Mouse (Mus musculus) embryo, embryonic 11 days (tissue): ENCODE results near the gene Plppr2.
A peak's percentile ranks its signal among the peaks of the same experiment; 100 is the strongest.

Experiments
- DNase-seq: peaks from one replicate; pipeline ENCODE4 v3.0.0-alpha.2; 2015

The Plppr2 gene

DNA sequence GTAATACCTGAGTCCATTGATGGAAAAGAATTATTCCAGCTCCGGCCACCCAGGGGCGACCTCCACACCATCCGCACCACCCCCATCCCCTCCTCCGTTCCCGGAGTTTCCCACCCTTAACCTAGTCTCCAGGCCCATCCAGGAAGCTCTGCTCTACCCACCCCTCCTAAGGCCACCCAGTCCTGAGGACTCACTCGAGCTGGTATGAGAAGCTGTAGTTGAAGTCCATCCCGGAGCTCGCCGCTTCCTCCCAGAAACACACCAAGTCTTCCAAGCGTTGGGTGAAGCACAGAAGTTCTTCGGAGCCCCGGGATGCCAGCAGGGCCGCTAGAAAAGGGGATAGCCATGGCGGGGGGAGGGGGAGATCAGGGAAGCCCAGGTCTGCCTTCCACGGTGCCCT, 25.2 kb downstream of the Plppr2 start:
- no peak for DNase-seq

DNA sequence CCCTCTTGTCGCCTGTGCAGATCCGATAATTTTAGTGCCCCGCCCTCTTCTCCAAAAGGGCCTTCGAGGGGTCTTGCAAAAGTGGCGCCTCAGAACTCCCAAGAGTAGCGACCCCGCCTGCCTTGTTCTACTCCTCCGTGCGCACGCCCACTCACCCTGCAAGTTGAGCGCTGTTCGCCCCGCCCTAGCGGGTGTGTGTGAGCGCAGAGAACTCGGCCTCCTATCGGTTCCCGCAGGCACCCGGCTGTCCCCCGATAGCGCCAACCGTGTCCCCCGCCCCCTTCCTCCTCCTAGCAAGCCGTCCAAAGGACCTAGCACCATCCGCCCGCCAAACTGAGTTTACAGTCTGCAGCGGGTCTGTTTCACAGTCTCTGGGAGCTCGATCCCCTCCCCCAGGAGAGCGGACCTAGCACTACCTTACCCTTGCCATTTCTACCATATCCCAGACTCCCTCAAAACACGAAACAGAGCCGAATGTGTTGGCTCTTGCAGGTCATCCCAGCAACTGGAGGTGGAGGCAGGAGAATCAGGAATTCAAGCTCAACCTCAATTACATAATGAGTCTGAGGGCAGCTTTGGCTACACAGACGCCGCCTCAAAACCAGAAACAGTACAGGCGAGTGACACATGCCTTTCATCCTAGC, 25.7 kb downstream of the Plppr2 start:
- peak; percentile 87 for DNase-seq

DNA sequence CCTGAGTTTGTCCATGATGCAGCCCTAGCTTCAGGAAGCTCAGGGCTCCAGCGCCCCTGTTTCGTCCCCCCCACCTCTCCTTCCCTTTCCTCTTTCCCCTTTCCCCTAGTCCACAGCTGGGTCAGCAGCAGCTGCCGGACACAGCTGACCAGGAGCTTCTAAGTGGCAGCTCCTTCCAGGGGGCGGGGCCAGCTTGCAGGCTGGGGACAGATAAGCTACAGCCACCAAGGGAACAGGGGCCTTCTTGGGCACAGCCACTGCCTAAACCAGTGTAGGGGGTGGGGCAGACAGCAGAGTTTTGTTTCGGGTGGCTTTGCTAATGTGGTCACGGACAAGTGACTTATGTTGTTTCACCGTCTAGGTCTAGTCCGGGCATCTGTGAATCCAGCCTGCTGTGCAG, 26.6 kb downstream of the Plppr2 start, which contains the start of gene Epor:
TSS of gene Epor (minus strand) at position 90 of the 400 bp plus-strand sequence.
- DNase-seq = peak; percentile 67

DNA sequence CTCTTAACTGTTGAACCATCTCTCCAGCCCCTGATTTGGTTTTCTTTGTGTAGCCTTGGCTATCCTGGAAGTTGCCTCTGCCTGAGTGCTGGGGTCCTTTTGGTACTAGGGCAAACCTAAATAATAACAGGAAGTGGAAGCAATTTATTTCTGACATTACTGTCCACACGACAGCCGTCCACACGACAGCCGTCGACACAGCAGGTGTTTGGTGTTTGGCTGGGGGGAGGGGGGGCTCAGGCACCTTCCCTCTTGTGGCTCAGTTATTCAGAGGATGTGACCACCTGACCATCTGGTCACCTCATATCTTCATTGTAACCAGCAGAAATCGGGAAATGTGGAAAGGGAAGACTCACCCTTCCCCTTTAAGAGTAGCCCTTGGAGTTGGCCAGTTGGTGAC, 32.0 kb downstream of the Plppr2 start:
- no peak for DNase-seq

DNA sequence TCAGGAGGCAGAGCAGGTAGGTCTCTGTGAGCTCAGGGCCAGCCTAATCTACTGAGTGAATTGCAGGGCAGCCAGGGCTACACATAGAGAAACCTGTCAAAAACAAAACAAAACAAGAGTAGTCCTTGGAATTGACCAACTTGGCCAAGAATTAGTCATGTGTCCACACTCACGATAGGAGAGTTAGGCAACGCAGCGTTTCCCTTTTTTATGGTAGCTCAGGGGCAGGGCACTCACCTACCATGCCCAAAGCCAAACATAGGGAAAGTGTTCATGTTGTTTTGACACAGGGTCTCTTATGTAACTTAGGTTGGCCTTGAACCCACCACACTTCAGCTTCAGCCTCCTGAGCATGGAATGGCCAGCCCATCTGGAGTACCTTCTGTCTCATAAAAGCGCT, 32.5 kb downstream of the Plppr2 start:
- DNase-seq = no peak

DNA sequence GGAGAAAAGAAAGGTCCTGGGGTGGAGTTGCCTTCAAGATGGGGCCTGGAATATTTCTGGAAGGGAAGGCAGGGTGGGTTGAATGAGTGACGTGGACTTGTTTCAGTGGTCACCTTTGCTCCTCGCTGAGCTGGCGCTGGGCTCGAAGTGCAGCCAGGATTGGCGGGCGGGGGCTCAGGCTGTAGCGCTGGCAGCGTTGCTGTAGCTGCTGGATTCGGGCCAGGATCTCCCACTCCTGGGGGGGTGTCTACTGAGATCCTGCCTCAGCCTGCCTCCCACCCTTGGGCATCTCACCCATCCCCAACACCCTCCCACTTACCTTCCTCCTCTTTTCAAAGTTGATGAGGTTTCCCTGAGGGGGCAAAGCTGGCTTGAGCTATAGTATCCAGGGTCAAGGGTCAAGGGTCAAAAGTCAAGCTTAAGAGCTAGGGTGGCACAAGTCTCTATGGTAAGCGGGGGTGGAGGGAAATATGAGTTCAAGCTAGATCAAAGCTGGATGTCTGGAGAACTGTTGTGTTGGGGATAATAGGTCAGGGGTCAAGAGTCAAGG, 39.9 kb downstream of the Plppr2 start:
- DNase-seq = no peak

DNA sequence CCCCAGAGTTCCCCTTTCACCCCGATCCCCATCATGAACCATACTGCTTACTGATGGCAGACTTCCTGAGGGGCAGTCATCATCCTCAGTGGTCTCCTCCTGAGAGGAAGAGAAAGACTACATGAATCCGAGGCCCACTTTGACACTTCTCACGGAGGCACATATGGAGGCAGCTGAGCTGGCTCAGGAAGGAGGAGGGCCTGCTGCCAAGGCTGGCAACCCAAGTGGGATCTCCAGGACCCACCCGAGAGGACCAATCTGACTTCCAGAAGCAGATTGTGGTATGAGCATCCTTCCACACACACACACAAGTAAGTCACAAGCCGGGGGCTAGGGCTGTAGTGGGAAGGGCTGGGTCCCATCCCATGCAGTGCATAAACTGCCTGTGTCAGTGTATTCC, 40.5 kb downstream of the Plppr2 start:
- no peak for DNase-seq

DNA sequence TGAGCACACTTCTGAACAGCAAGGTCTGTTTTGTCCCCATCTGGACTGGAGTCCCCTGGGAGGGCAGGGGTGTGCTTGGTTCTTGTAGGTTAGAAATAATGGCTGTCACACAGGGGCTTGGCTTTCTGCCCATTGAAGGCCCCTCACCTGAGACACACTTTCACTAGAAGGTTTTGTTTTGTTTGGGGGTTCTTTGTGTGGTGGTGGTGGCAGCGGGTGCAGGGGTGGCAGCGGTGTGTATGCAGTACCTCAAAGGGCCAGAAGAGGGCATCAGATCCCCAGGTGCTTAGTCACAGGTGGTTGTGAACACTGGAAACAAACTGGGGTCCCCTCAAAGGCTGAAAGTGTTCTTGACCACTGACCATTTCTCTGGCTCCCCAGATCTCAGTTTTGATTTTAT, 41.1 kb downstream of the Plppr2 start:
- DNase-seq = no peak

DNA sequence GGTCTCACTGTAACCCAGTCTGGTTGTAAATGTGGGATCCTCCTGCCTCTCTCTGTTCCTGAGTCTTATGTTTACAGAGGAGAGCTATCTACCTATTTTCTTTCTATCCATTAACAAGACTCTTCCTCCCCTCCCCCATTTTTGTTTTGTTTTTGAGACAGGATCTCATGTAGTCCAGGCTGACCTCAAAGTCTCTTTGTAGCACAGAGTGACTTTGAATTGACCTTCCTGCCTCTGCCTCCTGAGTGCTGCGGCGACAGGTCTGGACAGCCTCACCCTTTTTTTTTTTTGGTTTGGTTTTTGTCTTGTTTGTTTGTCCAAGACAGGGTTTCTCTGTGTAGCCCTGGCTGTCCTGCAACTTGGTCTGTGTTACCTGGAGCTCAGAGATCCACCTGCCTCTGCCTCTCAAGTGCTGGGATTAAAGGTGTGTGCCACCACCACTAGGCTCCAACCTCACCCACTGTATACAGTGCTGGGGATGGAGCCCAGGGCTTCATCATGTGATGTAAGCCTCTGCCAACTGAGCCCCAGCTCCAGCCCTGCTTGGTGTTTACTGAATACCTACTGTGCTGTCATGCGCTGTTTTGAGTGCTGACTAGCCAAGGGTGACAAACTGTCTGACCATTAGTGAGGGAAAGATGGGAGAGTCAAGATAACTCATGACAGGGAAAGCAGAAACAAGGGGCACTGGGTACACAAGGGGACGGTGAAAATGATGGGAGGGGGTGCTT, 41.7 kb downstream of the Plppr2 start:
- no peak for DNase-seq

DNA sequence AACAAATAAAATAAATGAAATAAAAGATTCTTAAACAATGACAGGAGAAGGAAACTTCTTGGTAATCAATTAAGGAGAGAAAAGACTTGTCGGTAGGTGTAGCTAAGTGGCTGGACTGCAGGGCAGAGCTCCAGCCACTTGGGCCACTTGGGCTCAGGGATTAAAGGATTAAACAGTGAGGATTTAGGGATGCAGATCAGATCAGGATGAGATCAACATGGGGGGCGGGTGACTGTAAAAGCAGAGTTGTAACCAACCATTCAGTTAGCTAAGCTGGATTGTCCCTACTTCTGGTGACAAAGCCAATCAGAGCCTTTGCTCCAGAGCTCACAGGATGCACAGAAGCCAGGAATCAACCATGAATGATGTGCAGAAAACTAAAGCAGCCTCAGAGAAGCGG, 47.1 kb downstream of the Plppr2 start:
- DNase-seq = no peak

DNA sequence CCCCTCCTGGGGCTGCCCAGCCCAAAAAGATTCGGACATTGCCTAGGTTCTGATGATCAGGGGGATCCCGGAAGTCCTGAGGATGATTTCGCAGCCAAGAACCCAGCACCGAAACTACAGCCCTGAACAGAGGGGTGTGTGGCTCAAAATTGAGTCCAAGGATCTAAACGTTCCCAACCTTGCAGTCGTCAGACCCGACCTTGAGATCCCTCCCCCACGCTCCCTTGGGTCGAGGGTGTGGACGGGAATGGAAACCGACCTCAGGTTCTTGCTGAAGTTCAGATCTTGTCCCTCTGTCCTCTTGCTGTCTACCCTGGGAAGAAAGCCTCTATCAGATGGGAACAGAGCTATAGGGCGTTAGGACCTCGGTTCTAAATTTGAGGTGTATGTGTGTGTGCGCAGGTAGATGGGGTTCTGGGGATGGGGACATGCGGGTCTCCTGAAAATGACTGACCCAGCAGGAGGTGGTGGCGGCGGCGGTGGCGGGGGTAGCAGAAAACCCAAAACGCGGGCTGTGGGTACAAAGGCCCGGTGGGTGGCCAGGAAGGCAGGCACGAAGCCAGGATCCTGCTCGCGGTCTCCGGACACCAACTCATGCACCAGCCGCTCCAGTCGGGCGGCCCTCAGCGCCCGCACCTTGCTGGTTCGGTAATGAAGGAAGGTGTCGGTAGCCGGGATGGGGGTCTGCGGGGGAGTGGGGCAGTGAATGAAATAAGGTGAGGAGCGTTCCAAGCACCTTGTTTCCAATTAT, 50.9 kb downstream of the Plppr2 start:
- DNase-seq = no peak

DNA sequence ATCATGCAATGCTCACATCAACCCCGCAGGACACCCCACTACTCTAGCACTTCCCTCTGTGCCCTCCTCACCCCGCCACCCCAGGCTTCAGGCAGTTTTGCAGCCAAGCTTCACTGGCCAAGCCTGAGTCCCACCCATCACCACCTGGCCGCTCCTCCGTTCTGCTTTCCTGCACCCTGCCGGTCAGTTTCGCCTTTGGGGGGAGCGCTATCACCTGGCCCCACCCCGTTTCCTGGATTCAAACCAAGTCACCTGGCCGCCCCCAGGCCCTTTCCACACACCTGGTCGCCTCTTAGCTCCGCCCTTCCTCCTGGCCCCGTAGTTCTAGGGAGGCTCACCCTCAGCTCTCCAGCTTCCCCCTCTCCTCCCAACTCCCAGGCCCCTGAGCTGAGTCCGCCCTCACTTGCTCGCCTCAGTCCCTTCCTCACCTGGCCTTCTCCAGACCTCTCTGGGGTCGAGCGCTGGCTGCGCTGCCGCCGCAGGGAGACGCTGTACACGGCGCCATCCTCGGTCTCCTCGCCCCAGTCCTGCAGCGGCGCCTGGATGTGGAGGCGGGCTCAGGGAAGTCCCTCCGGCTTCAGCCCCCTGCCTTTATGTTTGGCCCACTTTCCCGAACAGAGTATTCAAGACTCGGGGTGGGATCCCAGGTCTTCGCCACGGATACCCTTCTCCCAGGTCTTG, 51.7 kb downstream of the Plppr2 start:
- DNase-seq = peak; percentile 37

DNA sequence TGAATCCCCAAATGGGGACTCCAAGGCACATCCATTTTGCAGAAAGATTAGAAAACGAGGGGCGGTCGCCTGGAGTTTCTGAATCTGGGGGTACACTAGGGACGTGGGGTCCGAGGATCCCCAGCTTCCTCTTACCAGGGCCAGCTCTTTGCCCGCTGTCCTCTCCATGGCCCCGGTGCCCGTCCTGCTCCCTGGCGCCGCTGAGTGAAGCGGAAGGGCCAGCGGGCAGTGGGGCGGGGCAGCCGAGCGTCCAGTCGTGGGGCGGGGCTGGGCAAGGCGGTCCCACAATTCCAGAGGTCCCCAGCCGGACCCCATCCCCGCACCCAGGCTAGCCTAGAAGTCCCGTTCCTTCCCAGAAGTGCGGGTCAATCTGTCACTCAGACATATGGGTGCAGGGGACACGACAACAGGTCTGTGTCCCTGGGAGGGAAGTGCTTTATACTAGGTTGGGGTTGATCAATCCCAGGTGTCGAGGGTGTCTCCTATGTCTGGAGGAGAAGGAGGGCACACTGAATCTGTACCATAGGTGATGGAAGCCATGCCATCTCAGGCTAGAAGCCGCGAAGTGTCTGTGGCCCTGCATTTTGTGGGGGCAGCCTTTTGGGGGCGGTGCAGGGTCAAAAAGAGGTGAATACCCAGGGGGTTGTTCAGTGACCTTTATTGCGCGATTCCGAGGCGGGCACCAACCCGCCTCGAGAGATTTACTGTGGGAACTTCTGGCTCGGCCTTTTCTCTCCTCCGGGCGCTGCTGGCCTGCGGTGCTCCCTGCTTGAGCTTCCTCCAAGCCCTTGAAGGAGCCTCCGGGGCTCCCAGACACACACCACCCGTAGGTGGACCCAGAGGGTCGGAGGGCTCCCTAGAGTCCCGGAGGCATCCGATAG, 52.6 kb downstream of the Plppr2 start, which contains the start of gene Rgl3:
TSS of gene Rgl3 (minus strand) at position 217 of the 881 bp plus-strand sequence.
- peak; percentile 70 for DNase-seq

DNA sequence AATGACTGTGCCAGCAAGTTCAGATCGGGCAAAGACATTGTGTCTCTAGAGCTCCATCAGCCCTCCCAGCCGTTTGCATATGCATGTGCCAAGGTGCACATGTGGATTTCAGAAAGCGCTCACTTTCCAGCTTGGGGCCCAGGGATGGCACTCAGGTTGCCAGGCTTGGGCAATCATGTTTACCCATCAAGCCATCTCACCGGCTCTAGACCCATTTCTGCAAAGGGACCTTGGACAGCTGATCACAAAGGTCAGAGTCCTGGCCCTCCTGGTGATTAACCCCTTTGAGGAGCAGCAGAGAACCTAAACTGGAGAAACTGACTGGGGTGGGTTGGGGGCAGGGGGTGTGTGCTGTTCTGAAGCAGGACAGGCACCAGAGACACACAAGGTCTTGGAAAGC, 55.4 kb downstream of the Plppr2 start:
- no peak for DNase-seq

DNA sequence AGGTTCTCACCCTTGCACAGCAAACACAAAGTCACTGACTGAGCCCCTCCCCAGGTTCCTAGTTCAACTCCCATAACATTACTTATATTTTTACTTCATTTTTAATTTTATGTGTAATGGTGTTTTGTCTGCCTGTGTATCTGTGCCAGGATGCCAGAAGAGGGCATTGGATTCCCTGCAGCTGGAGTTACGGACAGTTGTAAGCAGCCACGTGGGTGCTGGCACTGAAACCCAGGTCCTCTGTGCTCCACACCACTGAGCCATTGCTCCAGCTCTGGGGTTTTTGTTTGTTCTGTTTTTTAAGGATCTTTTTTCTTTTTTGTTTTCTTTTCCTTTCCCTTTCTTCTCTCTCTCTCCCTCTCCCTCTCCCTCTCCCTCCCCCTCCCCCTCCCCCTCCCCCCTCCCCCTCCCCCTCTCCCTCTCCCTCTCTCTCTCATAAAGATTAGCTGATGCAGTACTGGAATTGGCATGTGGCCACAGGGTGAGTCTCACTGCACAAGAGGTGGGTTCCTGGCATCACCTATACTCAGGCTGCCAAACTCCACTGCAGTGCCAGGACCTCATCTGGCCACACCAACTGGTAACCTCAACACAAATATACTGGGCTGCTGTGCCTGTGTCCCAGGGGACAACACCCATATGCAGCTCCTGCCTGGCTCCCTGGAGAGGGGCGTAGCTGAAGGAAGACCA, 59.5 kb downstream of the Plppr2 start:
- no peak for DNase-seq
